Mouse (Mus musculus): ENCODE measurements at regions not wholly inside any gene's neighbourhood (a gene's known extent, or its start where the extent isn't known, plus 50 kb on each side); places are given as distances from the start of the nearest gene placed in this dataset.
A peak's percentile ranks its signal among the peaks of the same experiment; 100 is the strongest.

DNA sequence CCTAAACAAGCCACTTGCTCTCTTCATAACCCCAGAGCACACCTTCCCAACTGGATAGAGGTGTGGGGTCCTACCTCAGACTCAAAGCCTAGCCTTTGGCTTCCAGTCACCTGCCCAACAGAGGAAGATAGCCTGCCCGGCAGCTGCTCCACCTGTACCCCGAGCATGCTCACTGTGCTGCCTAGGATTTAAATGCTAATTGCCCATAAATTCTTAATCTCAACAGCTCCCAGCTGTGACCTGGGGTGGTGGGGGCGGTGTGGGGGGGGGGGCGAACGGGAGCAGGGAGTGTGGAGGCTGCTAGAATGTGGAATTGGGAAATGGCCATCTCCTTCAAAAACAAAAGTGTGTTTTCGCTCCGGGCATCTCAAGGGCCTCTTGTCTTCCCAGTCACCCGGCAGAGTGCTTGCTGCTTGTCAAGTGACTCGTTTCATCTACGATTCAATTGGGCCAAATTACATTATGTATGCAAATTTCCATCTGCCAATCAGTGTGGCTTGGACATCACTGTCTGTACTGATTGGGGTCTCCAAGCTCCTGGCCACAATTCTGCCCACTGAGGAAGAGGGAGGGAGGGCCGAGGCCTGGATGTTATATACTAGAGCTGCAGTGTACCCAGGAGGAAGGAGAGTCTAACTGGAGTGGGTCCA lies 188.6 kb upstream of the Zmiz1 start:
- DNase-seq (ENCODE audit: low spot score in 2 of 2), result no peak

- DNase-seq (ENCODE audit: low spot score in 2 of 2), result no peak
These were observed 186.4 kb upstream of the Zmiz1 start for GRCm38 (mm10) chr14:25272366-25273156.

- no peak for DNase-seq (ENCODE audit: low spot score in 2 of 2)
These were observed 179.2 kb upstream of the Zmiz1 start for GRCm38 (mm10) chr14:25279751-25280150.

- no peak for DNase-seq (ENCODE audit: low spot score in 2 of 2)
These were observed 166.4 kb upstream of the Zmiz1 start for GRCm38 (mm10) chr14:25292557-25292956.

DNA sequence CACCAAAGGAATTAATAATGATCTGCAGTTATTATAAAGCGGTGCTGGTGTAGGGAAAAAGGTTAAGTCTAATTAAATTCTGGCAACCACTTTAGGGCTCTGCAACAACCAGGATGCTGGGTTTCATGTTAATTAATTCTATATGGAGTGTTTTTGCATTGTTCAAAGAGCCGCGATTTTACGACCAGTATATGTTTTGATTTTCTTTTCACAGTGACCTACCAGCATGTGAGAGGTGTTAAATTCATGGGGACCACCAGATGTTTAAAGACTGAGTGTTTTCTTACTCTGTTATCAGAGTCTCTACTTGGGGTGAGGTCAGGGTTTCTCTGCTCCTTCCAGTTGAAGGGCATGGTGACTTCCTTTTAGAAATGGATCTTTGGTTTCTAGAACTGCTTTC lies 164.8 kb upstream of the Zmiz1 start:
- DNase-seq (ENCODE audit: low spot score in 2 of 2), result no peak

DNA sequence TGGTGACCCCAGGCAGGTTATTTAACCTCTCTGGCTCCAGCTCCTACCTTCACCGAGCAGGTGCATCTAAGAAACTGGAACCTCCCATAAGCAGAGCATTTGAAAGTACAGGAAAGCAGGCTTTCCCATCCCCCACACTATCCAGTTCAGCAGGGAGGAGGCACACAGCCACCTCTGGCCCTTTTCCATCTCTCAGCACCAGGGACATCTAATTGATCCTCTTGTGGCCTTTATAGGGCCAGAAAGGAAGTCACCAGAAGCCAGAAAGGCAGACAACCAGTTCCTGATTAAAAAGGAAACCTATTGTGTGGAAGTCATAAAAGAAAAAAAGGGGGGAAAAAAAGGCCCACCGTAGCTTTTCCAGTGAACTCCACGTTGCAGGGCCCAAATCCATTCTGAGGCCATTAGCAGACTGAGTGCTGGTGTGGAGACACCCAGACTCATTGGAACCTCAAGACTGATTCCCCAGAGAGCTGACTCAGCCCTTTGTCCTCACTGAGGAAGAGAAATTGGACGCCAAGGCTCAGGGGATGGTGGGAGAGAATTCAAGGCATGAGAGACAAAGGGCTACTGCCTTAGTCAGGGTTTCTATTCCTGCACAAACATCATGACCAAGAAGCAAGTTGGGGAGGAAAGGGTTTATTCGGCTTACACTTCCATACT lies 163.2 kb upstream of the Zmiz1 start:
- DNase-seq (ENCODE audit: low spot score in 2 of 2), result no peak

DNA sequence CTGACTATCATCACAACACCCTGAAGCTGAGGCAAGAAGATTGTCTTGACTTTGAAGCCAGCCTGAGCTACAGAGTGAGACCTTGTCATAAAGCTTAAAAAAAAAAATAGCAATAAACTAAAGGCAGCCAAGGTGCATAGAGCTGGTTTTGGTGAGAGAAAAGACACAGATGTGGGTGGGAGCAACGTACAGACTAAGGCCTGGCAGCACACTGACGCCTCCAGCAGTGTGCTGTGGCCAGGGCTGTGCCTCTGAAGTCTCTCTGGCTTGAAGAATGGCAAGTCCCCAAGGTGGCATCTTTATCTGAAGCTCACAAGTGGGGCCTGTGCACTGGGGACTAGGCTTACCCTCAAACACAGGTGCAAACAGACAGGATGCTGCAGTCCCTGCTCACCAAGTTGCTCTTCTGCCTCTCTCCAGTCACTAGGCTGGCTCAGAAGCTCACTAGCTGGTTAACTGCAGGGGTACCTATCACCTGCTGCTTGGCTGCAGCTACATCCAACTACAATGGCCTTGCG lies 159.3 kb upstream of the Zmiz1 start:
- DNase-seq (ENCODE audit: low spot score in 2 of 2), result no peak

- DNase-seq (ENCODE audit: low spot score in 2 of 2), result no peak
These were observed 157.5 kb upstream of the Zmiz1 start for GRCm38 (mm10) chr14:25301336-25302031.

GRCm38 (mm10) chr14:25304391-25304851 lies 154.6 kb upstream of the Zmiz1 start:
- no peak for DNase-seq (ENCODE audit: low spot score in 2 of 2)

DNA sequence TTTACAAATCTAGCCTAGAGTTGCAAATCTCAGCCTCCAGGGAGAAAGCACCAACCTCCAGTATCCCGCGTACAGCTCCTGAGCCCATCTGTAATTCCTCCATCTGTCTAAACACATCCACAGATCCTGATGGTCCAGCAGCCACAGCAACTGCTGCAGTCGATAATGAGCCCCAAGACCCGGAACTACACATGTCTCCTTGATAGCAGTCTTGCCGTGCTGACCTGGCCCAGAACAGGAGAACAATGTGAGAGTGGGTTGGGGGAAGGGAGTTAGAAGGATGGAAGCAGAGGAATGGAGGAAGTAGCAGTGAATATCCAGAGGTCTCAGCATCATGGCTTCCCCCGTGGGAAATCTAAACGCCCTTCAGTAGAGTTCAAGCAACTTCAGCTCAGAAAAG lies 152.8 kb upstream of the Zmiz1 start:
- DNase-seq (ENCODE audit: low spot score in 2 of 2), result no peak

- DNase-seq (ENCODE audit: low spot score in 2 of 2), result no peak
These were observed 151.9 kb upstream of the Zmiz1 start for GRCm38 (mm10) chr14:25306961-25307654.

- DNase-seq (ENCODE audit: low spot score in 2 of 2), result no peak
These were observed 150.9 kb upstream of the Zmiz1 start for GRCm38 (mm10) chr14:25308051-25308450.

GRCm38 (mm10) chr14:25310671-25311151 lies 148.3 kb upstream of the Zmiz1 start:
- DNase-seq (ENCODE audit: low spot score in 2 of 2), result no peak

DNA sequence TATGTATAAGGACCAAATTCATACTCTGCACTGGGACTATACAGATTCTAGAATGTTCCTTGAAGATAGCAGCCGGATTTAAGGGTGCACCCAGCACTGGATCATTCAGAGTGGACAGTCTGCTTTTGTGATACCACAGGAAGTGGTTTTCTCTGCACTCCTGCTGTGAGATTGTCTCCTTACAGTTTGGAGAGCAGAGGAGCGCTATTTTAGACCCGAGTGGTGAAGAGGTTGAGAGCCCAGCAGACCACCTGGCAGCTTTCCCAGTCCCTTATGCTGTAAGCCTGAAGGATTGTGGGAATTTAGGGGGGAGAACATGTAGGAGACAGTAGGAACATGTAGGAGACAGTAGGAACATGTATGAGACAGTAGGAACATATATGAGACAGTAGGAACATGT lies 147.5 kb upstream of the Zmiz1 start:
- DNase-seq (ENCODE audit: low spot score in 2 of 2), result no peak

DNA sequence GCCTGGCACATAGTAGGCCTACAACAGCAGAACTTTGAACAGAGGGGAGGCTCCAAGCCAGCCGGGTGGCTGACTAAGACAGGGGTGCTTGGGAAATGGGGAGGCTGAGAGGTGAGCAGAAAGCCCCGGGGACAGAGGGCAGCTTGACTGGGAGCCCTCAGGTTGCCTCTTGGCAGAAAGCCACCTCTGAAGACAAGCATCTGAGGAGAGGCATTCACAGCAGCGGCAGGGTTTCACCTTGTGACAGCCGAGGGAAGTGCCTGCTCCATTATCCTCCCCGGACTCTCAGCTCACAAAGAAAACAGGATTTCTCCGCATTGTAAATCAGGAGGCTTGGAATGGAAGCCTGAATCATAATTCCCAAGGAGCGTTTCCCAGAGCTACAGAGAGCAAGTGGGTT lies 146.8 kb upstream of the Zmiz1 start:
- DNase-seq (ENCODE audit: low spot score in 2 of 2), result no peak

- DNase-seq (ENCODE audit: low spot score in 2 of 2), result no peak
These were observed 146.1 kb upstream of the Zmiz1 start for GRCm38 (mm10) chr14:25312814-25313426.

- DNase-seq (ENCODE audit: low spot score in 2 of 2), result no peak
These were observed 145.2 kb upstream of the Zmiz1 start for GRCm38 (mm10) chr14:25313693-25314240.

DNA sequence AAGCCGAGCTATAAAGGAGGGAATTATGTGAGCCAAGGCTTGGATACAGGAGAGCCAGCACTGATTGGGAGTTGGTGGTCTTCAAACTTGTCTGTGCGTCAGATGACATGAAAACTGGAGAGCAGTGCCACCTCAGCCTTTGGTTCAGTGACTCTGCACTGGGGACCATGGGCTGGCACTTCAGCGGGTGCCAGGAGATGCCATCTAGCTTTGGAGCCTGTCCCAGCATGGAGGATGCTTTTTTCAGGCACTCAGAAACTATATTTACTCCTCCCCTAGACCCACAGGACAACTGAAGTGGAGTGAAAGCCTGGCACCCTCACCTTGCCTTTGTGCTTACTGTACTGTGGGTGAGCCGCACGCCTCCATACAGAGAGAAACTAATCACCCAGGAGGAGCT lies 142.5 kb upstream of the Zmiz1 start:
- no peak for DNase-seq (ENCODE audit: low spot score in 2 of 2)

- peak; percentile 69 to 92 for DNase-seq (ENCODE audit: low spot score in 2 of 2)
These were observed 141.1 kb upstream of the Zmiz1 start for GRCm38 (mm10) chr14:25317680-25318471.

Data from left cerebral cortex, adult 8-10 months (tissue).